Mouse (Mus musculus): ENCODE results near the gene Slfn8. TPM values are rescaled to one million over a fixed set of nuclear protein-coding genes. Genes with fewer than 3 reads are reported as not detected.
"Not testable (repeated sequence)": the region's sequence is repeated elsewhere in the genome, so short reads cannot be mapped to it uniquely, and the experiment has no call there.

Slfn8 gene
- polyA plus RNA-seq, 1 experiment, result 0.28 TPM

DNA sequence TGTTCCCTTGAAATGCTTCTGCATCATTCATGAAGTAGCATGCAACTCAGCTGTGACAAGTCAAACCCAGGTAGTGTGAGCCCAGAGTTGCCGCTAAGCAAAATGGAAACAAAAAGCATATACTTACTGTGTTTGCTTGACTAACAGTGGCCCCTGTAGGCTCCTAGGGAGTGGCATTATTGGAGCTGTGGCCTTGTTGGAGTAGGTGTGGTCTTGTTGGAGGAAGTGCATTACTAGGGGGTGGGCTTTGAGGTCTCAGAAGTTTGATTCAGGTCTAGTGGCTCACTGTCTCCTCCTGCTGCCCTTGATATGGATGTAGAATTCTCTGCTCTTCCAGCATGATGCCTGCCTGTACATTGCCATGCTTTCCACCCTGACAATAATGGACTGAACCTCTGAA is 19.7 kb upstream of the Slfn8 start:
- TF ChIP-seq CTCF (IDR thresholded peaks at IDR 0.05; ENCODE audit: extremely low read depth, insufficient read length, insufficient replicate concordance, low read depth, low read length), result no peak
- H3K36me3 ChIP-seq (ENCODE audit: control insufficient read depth, insufficient read depth, low read length), result no peaks in the 10 kb centered on the region
- no peaks in the 10 kb centered on the region for H3K27me3 ChIP-seq (ENCODE audit: control insufficient read depth, insufficient read depth, low read length)
- no peak overlapping the region for H3K4me3 ChIP-seq (ENCODE audit: low read depth, low read length)
- H3K27ac ChIP-seq (ENCODE audit: insufficient read depth, low read depth, low read length), result no peak overlapping the region
- 28% methylated on average over 1 of the region's 1 CpGs for WGBS
- no peaks in the 10 kb centered on the region; the same call in 1 of the 2 replicates for H3K4me1 ChIP-seq (ENCODE audit: control insufficient read depth, insufficient read depth, insufficient read length, low read length)

DNA sequence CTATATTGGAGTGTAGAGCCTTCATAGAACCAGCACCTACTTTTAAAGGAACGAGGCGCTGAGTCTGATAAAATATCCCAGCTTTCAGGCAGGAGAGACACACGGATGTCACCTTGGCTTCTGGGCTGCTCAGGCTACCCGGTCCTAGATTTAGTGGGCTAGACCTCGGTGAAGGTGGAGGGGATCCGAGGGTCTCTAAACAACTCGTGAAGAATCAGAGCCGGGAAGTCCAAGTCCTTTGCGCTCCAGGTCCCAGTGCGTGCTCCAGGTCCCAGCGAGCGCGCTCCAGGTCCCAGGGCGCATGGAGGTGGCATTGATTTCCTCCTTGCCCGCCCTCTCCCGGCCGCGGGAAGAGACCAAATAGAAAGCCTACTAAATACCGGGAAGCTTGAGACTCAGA is 19.2 kb upstream of the Slfn8 start:
- no peaks in the 10 kb centered on the region for H3K27me3 ChIP-seq (ENCODE audit: control insufficient read depth, insufficient read depth, low read length)
- H3K4me3 ChIP-seq (ENCODE audit: low read depth, low read length), result peak overlapping the region; percentile 51
- no peaks in the 10 kb centered on the region; the same call in 1 of the 2 replicates for H3K4me1 ChIP-seq (ENCODE audit: control insufficient read depth, insufficient read depth, insufficient read length, low read length)
- WGBS, result 17% methylated on average over 19 of the region's 19 CpGs
- H3K36me3 ChIP-seq (ENCODE audit: control insufficient read depth, insufficient read depth, low read length), result no peaks in the 10 kb centered on the region
- no peak overlapping the region for H3K27ac ChIP-seq (ENCODE audit: insufficient read depth, low read depth, low read length)
- TF ChIP-seq CTCF (IDR thresholded peaks at IDR 0.05; ENCODE audit: extremely low read depth, insufficient read length, insufficient replicate concordance, low read depth, low read length), result no peak

DNA sequence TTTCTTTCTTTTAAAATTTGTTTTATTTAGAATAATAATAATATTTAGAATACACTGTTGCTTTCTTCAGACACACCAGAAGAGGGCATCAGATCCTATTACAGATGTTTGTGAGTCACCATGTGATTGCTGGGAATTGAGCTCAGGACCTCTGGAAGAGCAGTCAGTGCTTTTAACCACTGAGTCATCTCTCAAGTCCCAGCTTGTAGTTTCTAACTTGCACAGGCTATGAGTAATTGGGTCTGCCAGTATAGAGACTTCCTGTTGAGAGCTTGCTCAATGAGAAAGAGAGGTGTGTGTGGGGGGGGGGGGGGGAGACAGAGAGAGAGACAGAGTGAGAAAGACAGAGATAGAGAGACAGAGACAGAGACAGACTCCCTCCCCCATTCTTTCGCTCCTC is 18.5 kb upstream of the Slfn8 start:
- Histone ChIP-seq H3K36me3 (ENCODE audit: control insufficient read depth, insufficient read depth, low read length) (no peaks in the 10 kb centered on the region), H3K4me1 (ENCODE audit: control insufficient read depth, insufficient read depth, insufficient read length, low read length) (no peaks in the 10 kb centered on the region; the same call in 1 of the 2 replicates), H3K27ac (ENCODE audit: insufficient read depth, low read depth, low read length) (no peak overlapping the region), H3K27me3 (ENCODE audit: control insufficient read depth, insufficient read depth, low read length) (no peaks in the 10 kb centered on the region), H3K4me3 (ENCODE audit: low read depth, low read length) (no peak overlapping the region)
- 75% methylated on average over 1 of the region's 1 CpGs for WGBS
- no peak for TF ChIP-seq CTCF (IDR thresholded peaks at IDR 0.05; ENCODE audit: extremely low read depth, insufficient read length, insufficient replicate concordance, low read depth, low read length)
- TF ChIP-seq POLR2A (IDR thresholded peaks at IDR 0.05; ENCODE audit: low read depth, low read length), result no peak

DNA sequence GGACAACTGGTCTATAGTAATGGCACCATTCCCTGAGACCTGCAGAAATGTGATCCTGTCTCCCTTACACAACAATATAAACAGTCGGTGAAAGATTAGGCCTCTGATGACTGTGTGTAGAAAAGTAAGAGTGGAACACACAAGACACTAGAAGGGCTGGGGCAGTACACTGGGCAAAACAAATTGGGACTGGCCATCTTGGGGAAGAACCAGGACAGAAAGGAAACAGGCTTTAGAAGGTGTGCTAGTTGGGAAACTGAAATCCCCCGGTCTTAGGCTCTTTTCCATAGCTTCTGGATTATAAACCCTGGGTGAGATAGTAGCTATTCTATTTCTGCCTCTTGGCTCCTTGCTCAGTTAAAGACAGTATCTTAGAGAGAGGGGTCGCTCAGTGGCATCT is 18.1 kb upstream of the Slfn8 start:
- H3K36me3 ChIP-seq (ENCODE audit: control insufficient read depth, insufficient read depth, low read length); H3K27ac ChIP-seq (ENCODE audit: insufficient read depth, low read depth, low read length): not testable (repeated sequence)
- 83% methylated on average over 3 of the region's 3 CpGs for WGBS

DNA sequence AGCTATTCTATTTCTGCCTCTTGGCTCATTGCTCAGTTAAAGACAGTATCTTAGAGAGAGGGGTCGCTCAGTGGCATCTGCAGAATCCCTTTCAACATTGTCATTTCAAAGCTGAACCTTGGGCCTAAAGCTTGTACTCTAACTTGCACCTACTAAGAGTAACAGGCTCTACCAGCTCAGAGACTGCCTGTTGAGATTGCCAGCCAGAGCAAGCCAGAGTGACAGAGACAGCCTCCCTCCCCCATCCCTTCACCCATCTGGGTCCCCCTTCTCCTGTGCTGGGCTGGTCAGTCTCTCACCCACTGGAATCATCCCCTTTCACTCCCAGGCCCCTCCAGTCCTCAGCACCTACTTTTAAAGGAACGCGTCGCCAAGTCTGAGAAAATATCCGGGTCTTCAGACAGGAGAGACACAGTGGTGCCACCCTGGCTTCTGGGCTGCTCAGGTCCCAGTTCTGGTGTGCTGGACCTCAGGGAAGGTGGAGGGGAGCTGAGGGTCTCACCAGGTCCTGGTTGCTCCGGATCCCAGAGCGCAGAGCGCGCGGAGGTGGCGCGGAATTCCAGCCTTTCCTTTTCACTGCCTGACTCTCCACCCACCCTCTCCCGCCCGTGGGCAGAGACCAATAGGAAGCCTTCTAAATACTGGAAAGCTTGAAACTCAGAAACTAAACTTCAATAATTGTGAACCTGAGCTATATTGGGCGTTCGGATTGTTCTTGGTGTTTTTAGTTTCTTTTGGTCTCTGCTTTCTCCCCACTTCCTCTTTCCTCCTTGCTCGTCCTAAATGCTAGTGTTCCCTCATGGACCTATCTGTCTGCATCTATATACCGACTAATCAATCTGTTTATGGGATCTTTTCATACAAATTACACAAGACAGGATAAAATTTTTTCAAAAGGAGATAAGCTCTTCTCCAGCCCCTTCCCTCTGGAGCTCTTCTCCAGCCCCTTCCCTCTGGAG is 770 bp downstream of the Slfn8 start:
- H3K36me3 ChIP-seq (ENCODE audit: control insufficient read depth, insufficient read depth, low read length); H3K4me1 ChIP-seq (ENCODE audit: control insufficient read depth, insufficient read depth, insufficient read length, low read length); H3K27me3 ChIP-seq (ENCODE audit: control insufficient read depth, insufficient read depth, low read length): not testable (repeated sequence)
- Histone ChIP-seq H3K27ac (ENCODE audit: insufficient read depth, low read depth, low read length) (peak overlapping the region; percentile 57), H3K4me3 (ENCODE audit: low read depth, low read length) (peak overlapping the region; percentile 59)
- WGBS, result 73% methylated on average over 18 of the region's 18 CpGs

More for the DNA sequence above, 18.1 kb upstream of the Slfn8 start:
- not testable (repeated sequence) for H3K4me1 ChIP-seq (ENCODE audit: control insufficient read depth, insufficient read depth, insufficient read length, low read length); H3K4me3 ChIP-seq (ENCODE audit: low read depth, low read length); H3K27me3 ChIP-seq (ENCODE audit: control insufficient read depth, insufficient read depth, low read length)

DNA sequence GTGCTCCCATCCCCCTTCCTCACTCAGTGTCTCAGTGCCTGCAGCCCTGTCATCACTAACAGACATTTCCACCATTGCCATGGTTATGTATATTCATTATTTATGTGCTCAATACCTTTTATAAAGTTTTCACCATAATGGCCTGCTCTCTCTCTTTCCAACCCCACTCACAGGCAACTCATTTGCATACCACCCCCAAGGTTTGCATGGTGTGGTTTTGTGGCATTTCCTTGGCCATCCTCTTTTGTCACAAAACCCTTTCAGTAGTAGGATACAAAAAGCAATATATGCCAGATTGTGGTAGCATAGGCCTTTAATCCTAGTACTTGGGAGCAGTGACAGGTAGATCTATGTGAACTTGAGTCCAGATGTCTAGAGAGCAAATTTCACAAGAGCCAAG is 4.5 kb downstream of the Slfn8 start:
- Histone ChIP-seq H3K36me3 (ENCODE audit: control insufficient read depth, insufficient read depth, low read length) (0 out of 2 replicates have a peak, but pooled peaks cover 2% of the 10 kb centered on the region), H3K27me3 (ENCODE audit: control insufficient read depth, insufficient read depth, low read length) (no peaks in the 10 kb centered on the region), H3K4me3 (ENCODE audit: low read depth, low read length) (no peak overlapping the region), H3K27ac (ENCODE audit: insufficient read depth, low read depth, low read length) (no peak overlapping the region), H3K4me1 (ENCODE audit: control insufficient read depth, insufficient read depth, insufficient read length, low read length) (no peaks in the 10 kb centered on the region)
- TF ChIP-seq CTCF (IDR thresholded peaks at IDR 0.05; ENCODE audit: extremely low read depth, insufficient read length, insufficient replicate concordance, low read depth, low read length), result no peak
- no peak for TF ChIP-seq POLR2A (IDR thresholded peaks at IDR 0.05; ENCODE audit: low read depth, low read length)

DNA sequence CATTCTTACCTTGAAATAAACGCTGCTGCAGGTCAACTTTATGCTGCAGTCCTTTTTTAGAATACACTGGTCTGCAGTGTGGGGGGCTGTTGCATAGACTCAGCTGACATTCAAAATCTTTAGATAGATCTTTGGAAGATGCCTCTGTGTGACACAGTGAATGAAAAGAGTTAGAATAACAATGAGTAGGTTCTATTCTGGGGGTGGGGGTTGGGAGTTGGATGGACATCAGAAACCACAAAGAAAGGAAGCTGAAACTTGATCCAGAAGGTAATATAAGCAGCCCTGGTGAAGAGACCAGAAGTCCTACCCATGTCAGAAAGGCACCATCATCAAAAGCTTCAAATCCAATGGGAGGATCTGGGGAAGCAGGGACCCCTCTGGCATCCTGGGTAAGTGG is 7.3 kb downstream of the Slfn8 start:
- H3K4me1 ChIP-seq (ENCODE audit: control insufficient read depth, insufficient read depth, insufficient read length, low read length), result no peaks in the 10 kb centered on the region
- TF ChIP-seq CTCF (IDR thresholded peaks at IDR 0.05; ENCODE audit: extremely low read depth, insufficient read length, insufficient replicate concordance, low read depth, low read length) (no peak), POLR2A (IDR thresholded peaks at IDR 0.05; ENCODE audit: low read depth, low read length) (no peak)
- H3K4me3 ChIP-seq (ENCODE audit: low read depth, low read length), result no peak overlapping the region
- no peak overlapping the region for H3K27ac ChIP-seq (ENCODE audit: insufficient read depth, low read depth, low read length)
- H3K36me3 ChIP-seq (ENCODE audit: control insufficient read depth, insufficient read depth, low read length), result 0 out of 2 replicates have a peak, but pooled peaks cover 2% of the 10 kb centered on the region
- WGBS, result 80% methylated on average over 1 of the region's 1 CpGs
- H3K27me3 ChIP-seq (ENCODE audit: control insufficient read depth, insufficient read depth, low read length), result no peaks in the 10 kb centered on the region

All from small intestine, adult 2 months (tissue).